Mouse (Mus musculus) Patski (cell line): ENCODE results near the gene Samd4b. TPM values are rescaled to one million over a fixed set of nuclear protein-coding genes. Genes with fewer than 3 reads are reported as not detected.

ENCODE experiments used
- ATAC-seq: fragments of 100-300 bp; one replicate; pipeline ENCODE4 v1.8.0; 2021
- CTCF ChIA-PET: fragments of 350-600 bp; sonication (Branson Sonifier 250); formaldehyde crosslinking; loops from one replicate; lab custom pipeline; 2022; ENCODE audit warnings: inconsistent platforms; lab: Charles Lee
- POLR2A ChIA-PET: fragments of 350-600 bp; sonication (Branson Sonifier 250); formaldehyde crosslinking; loops from one replicate; lab custom pipeline; 2022; ENCODE audit warnings: antibody characterized with exemption, inconsistent platforms; lab: Charles Lee
- DNase-seq: peaks from one replicate; pipeline ENCODE4 v3.0.0-alpha.2; 2011; ENCODE audit warnings: low read depth, low spot score
- H3K27me3 ChIP-seq: fragments of 371-371 bp; one replicate; pipeline ENCODE4 v1.5.1; 2021
- CTCF ChIP-seq: fragments of 100-300 bp; IDR thresholded peaks from one replicate; pipeline ENCODE4 v1.5.1; 2021
- in situ Hi-C: fragments of 300-500 bp; cut with MboI; formaldehyde crosslinking; loops from 3 replicates; pipeline ENCODE4 v1.11.1; 2018; ENCODE audit warnings: low pct_unique_long_range_greater_than_20kb, mixed read lengths
- polyA plus RNA-seq: library from polyadenylated mRNA; unstranded; gene quantifications from one replicate; pipeline ENCODE4 v1.2.3, GENCODE M21; 2021

Samd4b gene
- polyA plus RNA-seq, 1 experiment from 2014 or later = 79.6 TPM

GRCm38 (mm10) chr7:28370051-28370450 is 227.9 kb downstream of the Samd4b start:
- DNase-seq = no peak
- POLR2A ChIA-PET = interaction anchor here (1.6 to 3.2 kb wide), 2 partner anchors 12 to 17 kb away, joined by 6 to 12 read pairs; no protein-coding TSS in a partner anchor
- TF ChIP-seq CTCF = no peak
- CTCF ChIA-PET = interaction anchor here (0.9 kb wide), 1 partner anchor 13 kb away, joined by 3 read pairs; no protein-coding TSS in a partner anchor
- H3K27me3 ChIP-seq = no peaks in the 10 kb centered on the region
- in situ Hi-C loops = loop anchor here (5.0 kb wide), 1 partner anchor 222 kb away; no protein-coding TSS in a partner anchor
- ATAC-seq = no peak

- DNase-seq (no peak), ATAC-seq (no peak)
- TF ChIP-seq CTCF = no peak
- no peaks in the 10 kb centered on the region for H3K27me3 ChIP-seq
- ChIA-PET CTCF (interaction anchor here (1.1 kb wide), 1 partner anchor 24 kb away, joined by 3 read pairs; no protein-coding TSS in a partner anchor), POLR2A (interaction anchor here (1.2 kb wide), 2 partner anchors 12 to 17 kb away, joined by 3 read pairs; no protein-coding TSS in a partner anchor)
- in situ Hi-C loops = no loop called here
These were observed 229.5 kb downstream of the Samd4b start for GRCm38 (mm10) chr7:28368276-28368920.

GRCm38 (mm10) chr7:28367663-28368275 is 230.2 kb downstream of the Samd4b start:
- ChIA-PET POLR2A (interaction anchor here (1.2 kb wide), 1 partner anchor 16 kb away, joined by 3 read pairs; no protein-coding TSS in a partner anchor), CTCF (no interaction called here)
- in situ Hi-C loops = no loop called here
- no peaks in the 10 kb centered on the region for H3K27me3 ChIP-seq
- no peak for DNase-seq
- no peak for ATAC-seq
- TF ChIP-seq CTCF = no peak

- ChIA-PET POLR2A (interaction anchor here (1.8 kb wide), 1 partner anchor 9 kb away, joined by 6 read pairs; no protein-coding TSS in a partner anchor), CTCF (interaction anchor here (1.5 kb wide), 1 partner anchor 9 kb away, joined by 3 read pairs; no protein-coding TSS in a partner anchor)
- in situ Hi-C loops = no loop called here
- DNase-seq = no peak
- H3K27me3 ChIP-seq = no peaks in the 10 kb centered on the region
- ATAC-seq = no peak
- TF ChIP-seq CTCF = no peak
These were observed 235.4 kb downstream of the Samd4b start for GRCm38 (mm10) chr7:28362441-28363060.

GRCm38 (mm10) chr7:28361647-28362341 is 236.2 kb downstream of the Samd4b start:
- H3K27me3 ChIP-seq = no peaks in the 10 kb centered on the region
- ATAC-seq (no peak), DNase-seq (no peak)
- ChIA-PET POLR2A (interaction anchor here (1.8 kb wide), 1 partner anchor 9 kb away, joined by 6 read pairs; no protein-coding TSS in a partner anchor), CTCF (interaction anchor here (1.5 kb wide), 1 partner anchor 8 kb away, joined by 3 read pairs; no protein-coding TSS in a partner anchor)
- TF ChIP-seq CTCF = no peak
- in situ Hi-C loops = no loop called here

- no peak for ATAC-seq
- ChIA-PET POLR2A (no interaction called here), CTCF (interaction anchor here (1.3 kb wide), 1 partner anchor 11 kb away, joined by 3 read pairs; no protein-coding TSS in a partner anchor)
- in situ Hi-C loops = no loop called here
- no peaks in the 10 kb centered on the region for H3K27me3 ChIP-seq
- no peak for DNase-seq
- TF ChIP-seq CTCF = no peak
These were observed 237.7 kb downstream of the Samd4b start for GRCm38 (mm10) chr7:28360291-28360690.

- DNase-seq (no peak), ATAC-seq (no peak)
- in situ Hi-C loops = no loop called here
- TF ChIP-seq CTCF = no peak
- no peaks in the 10 kb centered on the region for H3K27me3 ChIP-seq
- CTCF ChIA-PET = interaction anchor here (1.2 to 1.3 kb wide), 2 partner anchors 12 to 13 kb away, joined by 3 read pairs; no protein-coding TSS in a partner anchor
- POLR2A ChIA-PET = interaction anchor here (0.8 kb wide), 1 partner anchor 16 kb away, joined by 4 read pairs; no protein-coding TSS in a partner anchor
These were observed 238.1 kb downstream of the Samd4b start for GRCm38 (mm10) chr7:28359854-28360253.

GRCm38 (mm10) chr7:28358431-28358830 is 239.5 kb downstream of the Samd4b start:
- H3K27me3 ChIP-seq = no peaks in the 10 kb centered on the region
- no peak for ATAC-seq
- ChIA-PET POLR2A (interaction anchor here (0.5 to 2.8 kb wide), 3 partner anchors 13 to 38 kb away, joined by 3 to 12 read pairs (median 3); partner anchors contain the start of gene Plekhg2), CTCF (interaction anchor here (1.2 to 2.5 kb wide), 4 partner anchors 9 to 29 kb away, joined by 3 to 14 read pairs (median 6); no protein-coding TSS in a partner anchor)
- no peak for TF ChIP-seq CTCF
- in situ Hi-C loops = no loop called here
- no peak for DNase-seq

GRCm38 (mm10) chr7:28357984-28358383 is 240.0 kb downstream of the Samd4b start:
- CTCF ChIA-PET = interaction anchor here (1.2 to 2.5 kb wide), 4 partner anchors 9 to 30 kb away, joined by 3 to 14 read pairs (median 6); no protein-coding TSS in a partner anchor
- POLR2A ChIA-PET = interaction anchor here (1.0 to 2.8 kb wide), 4 partner anchors 14 to 28 kb away, joined by 3 to 12 read pairs (median 3); partner anchors contain the start of gene Plekhg2
- no peaks in the 10 kb centered on the region for H3K27me3 ChIP-seq
- DNase-seq (no peak), ATAC-seq (peak; percentile 57)
- in situ Hi-C loops = no loop called here
- TF ChIP-seq CTCF = no peak
